Mouse (Mus musculus) naive thymus-derived CD4-positive, alpha-beta T cell, adult 2 months (primary cell): ENCODE results near the gene Uhrf1bp1.

Experiments used
- DNase-seq: peaks from one replicate; pipeline ENCODE4 v3.0.0-alpha.2; 2011; ENCODE audit warnings: low read depth

Gene Uhrf1bp1

DNA sequence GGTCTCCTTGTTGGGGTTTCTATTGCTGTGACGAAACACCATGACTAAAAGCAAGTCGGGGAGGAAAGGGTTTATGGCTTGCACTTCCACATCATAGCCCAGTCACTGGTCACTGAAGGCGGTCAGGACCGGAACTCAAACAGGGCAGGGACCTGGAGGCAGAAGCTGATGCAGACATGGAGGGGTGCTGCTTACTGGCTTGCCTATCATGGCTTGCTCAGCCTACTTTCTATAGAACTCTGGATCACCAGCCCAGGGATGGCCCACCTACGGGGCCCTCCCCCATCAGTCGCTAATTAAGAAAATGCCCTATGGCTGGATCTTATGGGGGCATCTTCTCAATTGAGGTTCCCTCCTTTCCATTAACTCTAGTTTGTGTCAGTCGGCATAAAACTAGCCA is 55.1 kb downstream of the Uhrf1bp1 start:
- DNase-seq: no peak

GRCm38 (mm10) chr17:27914742-27915141 is 58.5 kb downstream of the Uhrf1bp1 start:
- no peak for DNase-seq

DNA sequence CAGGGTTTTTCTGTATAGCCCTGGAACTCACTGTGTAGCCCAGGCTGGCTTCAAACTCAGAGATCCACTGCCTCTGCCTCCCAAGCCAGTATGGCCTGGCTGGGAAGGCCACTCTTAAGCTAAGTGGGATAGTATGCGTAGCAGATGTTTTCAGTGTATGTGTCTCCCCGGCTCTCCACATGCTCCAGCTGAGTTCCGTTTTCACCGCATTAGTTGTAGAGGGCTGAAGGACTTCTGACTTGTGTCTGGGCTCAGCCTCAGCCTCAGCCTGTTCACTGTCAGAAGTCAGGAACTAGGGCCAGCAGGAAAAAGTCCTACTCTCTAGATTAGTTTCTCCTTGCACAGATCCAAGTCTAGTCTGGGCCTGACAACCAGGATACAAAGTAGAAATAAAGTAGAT is 60.1 kb downstream of the Uhrf1bp1 start:
- no peak for DNase-seq

DNA sequence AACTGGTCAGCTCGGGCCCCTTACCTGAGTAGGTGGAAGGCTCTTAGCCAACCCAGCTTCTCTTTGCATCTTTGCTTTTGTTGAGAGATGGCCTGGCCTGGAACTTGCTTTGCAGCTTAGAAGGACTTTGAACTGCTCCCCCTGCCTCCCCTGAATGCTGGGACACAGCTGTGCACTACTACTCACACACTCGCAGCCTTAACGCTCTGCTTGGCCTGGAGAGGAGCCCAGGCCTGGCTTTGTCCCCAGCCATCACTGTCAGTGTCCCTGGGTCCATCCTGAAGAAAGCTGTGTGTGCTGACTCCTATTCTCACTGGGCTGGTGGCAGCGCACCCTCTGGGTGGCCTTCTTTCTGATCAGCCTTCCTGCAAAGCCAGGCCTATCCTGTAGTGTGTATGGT is 64.4 kb downstream of the Uhrf1bp1 start:
- no peak for DNase-seq

DNA sequence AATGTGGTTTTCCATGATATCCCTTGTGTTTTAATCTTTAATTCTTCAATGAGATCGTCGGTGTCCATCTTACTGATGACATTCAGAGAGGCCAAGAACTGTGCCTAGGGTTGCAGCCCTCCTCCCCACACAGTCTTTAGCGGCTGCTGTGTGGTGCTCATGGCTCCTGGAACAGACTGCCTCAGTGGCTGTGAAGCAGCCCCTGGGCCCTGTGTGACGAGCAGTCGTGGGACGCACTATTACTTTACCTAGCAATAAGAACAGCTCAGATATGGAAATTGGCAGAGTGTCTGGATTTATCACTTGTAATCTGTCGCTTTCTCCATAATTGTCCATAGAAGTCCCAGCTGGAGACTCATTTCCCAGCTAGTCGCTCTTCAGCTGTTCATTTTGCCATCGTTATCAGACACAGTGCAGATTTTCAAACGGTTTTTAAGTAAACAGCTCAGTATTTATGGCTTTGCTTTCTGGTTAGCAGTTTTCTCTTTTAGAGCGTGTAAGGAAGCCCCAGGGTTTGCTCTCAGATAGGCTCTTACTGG is 66.0 kb downstream of the Uhrf1bp1 start:
- no peak for DNase-seq

- DNase-seq: no peak
Observed at GRCm38 (mm10) chr17:27925054-27925453, 68.8 kb downstream of the Uhrf1bp1 start.

- DNase-seq: no peak
Observed at GRCm38 (mm10) chr17:27925504-27925903, 69.3 kb downstream of the Uhrf1bp1 start.

- DNase-seq: no peak
Observed at GRCm38 (mm10) chr17:27930291-27930690, 74.0 kb downstream of the Uhrf1bp1 start.

GRCm38 (mm10) chr17:27931826-27932225 is 75.6 kb downstream of the Uhrf1bp1 start:
- DNase-seq: no peak

GRCm38 (mm10) chr17:27934136-27934910 is 78.1 kb downstream of the Uhrf1bp1 start:
- no peak for DNase-seq

GRCm38 (mm10) chr17:27935091-27935490 is 78.8 kb downstream of the Uhrf1bp1 start:
- no peak for DNase-seq

DNA sequence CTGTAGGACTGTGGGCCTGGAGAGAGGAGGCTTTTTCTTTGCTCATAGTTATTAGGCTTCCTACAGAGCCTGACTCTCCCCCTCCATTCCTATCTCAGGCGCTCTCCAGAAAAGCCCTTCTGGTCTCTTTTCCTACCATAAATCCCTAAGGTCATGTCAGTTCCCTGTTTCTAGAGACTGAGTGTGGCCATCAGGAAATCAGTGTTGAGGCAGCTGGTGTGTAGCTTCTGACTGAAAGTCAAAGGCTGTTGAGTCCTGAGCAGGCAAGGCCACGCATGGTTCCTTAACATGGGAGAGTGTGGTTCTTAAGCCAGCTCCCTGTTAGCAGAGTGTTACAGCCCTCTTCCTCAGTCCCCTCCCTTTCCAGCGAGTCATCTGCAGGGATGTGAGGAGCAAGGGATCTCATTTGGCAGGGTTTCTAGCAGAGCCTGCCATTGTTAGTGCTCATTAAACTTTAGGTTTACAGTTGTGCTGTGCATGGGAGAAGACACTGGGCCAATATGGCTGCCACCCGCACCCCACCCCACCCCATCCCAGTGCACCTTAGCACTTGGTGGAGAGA is 80.9 kb downstream of the Uhrf1bp1 start:
- no peak for DNase-seq

GRCm38 (mm10) chr17:27938121-27938754 is 82.0 kb downstream of the Uhrf1bp1 start:
- no peak for DNase-seq

GRCm38 (mm10) chr17:27939028-27939427 is 82.8 kb downstream of the Uhrf1bp1 start:
- DNase-seq: no peak

DNA sequence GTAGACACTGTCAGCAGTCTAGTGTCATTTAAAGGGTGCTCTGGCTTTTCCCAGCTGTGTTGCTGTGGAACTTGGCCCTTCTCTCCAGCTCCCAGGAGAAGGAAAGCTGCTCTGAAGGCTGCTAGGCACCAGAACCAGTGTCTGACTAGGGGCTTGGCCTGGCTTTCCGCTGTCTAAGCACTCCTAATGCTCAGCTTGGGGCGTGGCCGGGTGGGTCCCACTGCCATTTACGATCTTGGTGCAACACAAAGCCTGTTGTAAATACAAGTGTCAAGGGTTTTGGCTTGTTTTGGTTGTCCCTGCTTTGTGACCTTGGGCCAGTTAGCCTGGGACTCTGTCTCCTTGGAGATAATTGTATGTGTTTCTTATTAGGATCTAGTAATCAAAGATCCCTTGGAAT is 84.1 kb downstream of the Uhrf1bp1 start:
- DNase-seq: no peak

DNA sequence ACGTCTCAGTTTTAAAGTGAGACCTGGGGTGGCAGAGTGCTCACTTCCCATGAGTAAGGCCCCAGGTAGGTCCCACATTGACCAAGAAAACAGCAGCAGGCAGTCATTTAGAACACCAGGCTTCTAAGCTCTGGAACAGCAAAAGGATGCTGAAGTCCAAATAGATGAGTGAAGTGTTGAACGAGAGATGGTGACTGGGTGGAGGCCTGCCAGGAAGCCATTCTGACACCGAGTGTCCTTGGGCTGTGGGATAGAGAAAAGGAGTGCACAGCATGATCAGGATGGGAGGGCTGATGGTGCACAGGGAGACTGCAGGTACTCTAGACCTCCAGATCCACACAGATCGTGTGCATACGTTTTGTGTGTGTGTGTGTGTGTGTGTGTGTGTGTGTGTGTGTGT is 84.9 kb downstream of the Uhrf1bp1 start:
- DNase-seq: no peak

DNA sequence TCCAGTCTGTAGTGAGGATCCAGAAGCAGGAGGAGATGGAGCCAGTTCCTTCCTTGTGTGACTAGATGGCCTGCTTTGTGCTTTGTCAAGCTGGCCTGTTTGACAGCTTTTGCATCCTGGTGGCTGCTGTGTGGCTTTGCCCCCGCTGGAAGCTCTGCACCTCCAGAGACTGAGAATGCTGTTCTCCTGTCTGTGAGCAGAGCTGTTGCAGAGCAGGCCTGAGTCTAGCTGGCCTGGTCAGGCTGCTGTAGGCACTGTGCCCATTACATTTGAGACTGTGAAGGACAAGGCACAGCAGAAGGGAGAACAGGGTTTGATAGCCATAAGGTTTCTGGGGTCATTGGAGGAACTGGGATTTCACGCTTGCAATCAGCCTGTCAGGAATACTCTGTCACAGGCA is 85.5 kb downstream of the Uhrf1bp1 start:
- DNase-seq: no peak

- no peak for DNase-seq
Observed at GRCm38 (mm10) chr17:27942131-27942530, 85.9 kb downstream of the Uhrf1bp1 start.

- DNase-seq: no peak
Observed at GRCm38 (mm10) chr17:27945546-27946216, 89.4 kb downstream of the Uhrf1bp1 start.

DNA sequence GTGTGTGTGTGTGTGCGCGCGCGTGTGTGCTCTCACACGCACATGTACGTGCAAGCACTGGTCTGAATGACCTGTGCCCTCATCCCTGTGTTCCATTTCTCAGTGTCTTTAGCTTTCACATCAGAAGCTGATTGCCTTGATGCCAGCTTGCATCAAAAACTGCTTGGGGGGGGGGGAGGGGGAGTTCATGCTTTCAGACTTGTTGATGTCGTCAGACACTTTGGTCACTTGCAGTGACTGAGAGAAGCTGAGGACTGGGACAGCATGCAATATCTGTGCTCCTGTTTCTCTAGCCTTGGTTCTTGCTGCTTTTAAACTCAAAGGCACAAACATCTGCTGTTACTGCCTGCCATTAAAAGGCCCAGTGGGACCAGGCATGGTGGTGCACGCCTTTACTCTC is 90.1 kb downstream of the Uhrf1bp1 start:
- no peak for DNase-seq

DNA sequence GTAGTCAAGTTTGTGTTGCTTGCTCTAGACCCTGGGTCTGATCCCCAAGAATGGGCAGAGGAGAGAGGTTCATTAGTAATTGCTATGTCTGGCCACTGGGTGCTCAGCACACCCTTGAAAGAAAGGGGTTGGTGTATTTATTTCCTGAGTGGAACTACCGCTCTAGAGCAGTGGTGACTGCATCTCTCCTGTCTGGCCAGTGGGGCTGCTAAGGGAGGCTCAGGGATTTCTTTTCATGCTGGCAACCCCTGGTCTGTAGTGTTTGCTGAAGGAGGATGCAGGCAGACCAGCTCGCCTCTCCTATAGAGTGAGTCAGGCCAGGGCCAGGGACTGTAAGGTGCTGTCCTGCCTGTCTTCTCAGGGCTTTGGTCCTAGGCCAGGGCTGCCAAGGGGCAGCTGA is 90.9 kb downstream of the Uhrf1bp1 start:
- DNase-seq: no peak
